Mouse (Mus musculus) kidney, postnatal 10 days (tissue): Measurements from ENCODE around the gene Ttll5.

ENCODE experiments used
- DNase-seq: peaks from one replicate; pipeline ENCODE4 v3.0.0; 2021; ENCODE audit warnings: mixed read lengths

Ttll5 gene

GRCm38 (mm10) chr12:86021583-86021982 is 197.1 kb downstream of the Ttll5 start:
- no peak for DNase-seq

DNA sequence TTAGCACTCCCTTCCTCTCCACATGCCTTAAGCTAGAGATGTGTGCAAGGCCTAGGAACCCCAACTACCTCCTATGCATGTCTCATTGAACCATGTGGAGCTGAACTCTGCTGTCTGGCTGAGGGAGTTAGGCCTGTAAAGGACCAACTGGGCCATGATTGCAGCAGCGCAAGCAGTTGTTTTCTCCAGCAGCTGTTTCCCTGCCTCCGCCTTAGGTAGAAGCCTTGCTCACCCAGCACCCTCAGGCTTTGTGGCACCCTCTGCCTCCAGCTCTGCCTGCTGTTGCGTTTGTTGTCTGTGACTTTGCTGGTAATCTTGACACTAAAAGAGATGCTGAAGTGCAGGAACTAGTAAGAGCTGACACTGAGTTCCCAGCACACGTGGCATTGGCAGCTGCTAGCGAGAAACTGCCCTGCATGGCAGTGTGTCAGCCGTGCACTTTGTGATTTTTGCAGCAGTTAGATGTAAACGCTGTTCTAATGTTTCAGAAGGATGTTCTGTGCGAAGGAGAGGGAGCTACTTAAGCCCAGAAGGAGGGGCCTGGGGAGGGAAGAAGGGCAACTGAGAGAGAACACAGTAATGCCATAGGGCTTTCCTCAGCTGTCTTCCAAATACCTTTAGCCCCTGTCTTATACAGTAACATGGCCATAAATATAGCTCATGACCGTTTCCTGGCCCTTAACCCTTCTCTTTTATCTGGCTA is 198.0 kb downstream of the Ttll5 start:
- no peak for DNase-seq

DNA sequence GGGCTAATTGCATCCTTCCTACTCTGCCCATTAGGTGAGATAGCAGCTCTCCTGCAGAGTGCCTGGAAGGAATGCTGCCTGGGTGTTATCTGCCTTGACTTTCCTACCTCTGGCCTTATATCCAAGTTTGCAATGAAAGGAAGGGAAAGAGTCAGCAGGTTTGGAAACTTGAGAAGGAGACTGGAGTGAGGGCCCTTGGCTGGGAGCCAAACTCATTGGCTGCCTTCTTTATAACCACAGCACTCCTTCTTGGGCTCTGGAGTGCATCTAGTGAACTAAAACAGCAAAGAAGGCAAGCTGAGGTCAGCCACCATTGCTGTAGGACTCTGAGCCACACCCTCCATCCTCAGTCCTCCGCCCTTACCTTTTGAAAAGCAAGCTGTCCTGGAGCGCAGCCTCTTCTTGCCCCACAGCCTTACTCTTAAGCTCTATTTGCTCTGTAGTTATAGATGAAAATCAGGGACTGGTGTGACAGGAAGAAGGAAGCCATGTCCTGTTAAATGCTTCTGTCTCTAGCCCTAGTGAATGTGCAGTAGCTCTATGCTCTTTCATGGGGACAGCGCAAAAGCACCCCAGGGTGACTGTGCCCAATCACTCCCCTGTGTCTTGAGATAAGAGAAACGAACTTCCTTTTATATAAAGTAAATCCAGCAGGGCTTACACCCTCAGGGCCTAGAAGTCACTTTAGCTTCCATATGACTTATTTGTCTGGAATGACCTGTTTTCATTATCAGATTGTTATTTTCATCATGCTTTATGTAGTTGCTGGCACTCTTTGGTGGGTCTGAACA is 198.8 kb downstream of the Ttll5 start:
- peak; percentile 61 for DNase-seq

DNA sequence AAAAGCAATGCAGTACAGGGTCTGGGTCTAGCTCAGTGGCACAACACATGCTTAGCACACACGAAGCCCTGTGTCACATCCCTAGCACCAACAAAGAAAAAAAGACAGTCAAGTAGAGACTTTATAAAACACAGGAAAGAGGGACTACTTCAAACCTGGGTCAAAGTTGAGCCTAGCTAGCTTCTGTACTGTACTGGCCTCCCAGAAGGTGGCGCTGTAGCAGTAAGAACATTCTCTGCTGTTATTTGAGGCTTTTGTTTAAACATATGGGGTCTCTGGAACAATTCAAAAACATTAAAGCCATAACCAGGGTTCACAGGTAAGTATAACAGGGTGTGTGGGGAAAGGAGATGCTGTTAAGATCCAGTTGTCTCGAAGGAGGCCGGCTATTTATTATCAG is 200.0 kb downstream of the Ttll5 start:
- peak; percentile 52 for DNase-seq

- no peak for DNase-seq
These were observed 201.0 kb downstream of the Ttll5 start for GRCm38 (mm10) chr12:86025480-86025879.

DNA sequence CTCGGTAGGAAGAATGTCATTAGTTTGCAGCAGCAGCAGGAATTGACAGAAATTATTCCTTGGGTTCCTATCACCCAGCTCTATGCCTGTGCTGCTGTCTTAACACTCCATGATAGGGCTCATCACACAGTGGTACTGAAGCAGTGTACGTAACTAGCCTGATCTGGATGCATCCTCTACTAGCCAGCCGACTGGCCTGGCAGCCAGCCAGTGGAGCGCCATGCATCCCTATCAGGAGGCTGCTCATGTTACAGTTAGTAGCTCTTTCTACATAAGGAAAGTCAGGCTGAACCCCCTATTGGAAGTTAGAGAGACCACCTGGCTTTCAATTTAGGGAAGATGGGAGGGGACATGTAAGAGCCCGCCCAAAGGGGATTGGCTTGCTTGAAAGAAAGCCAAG is 202.5 kb downstream of the Ttll5 start:
- DNase-seq: peak; percentile 39

DNA sequence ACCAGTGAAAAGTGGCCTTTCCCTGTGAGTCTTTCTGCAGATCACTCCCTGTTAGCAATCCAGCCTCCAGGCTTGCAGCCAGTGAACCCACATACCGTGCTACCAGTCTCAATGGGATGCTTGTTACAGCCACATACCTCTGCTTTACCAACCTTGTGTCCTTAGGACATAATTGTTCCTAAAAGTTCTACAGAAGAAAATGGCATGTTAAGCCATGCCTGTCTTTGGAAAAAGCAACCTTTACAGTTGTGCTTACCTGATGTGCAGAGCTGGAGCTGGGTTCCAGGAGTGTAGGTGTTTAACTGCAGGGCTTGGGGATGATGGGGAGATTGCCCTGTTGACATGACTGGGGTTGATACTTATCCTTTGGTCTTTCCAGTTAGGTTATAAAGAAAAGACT is 203.3 kb downstream of the Ttll5 start:
- no peak for DNase-seq

GRCm38 (mm10) chr12:86030932-86031331 is 206.5 kb downstream of the Ttll5 start:
- no peak for DNase-seq

GRCm38 (mm10) chr12:86035586-86035985 is 211.1 kb downstream of the Ttll5 start:
- no peak for DNase-seq

- DNase-seq: no peak
These were observed 212.1 kb downstream of the Ttll5 start for GRCm38 (mm10) chr12:86036368-86037166.

- no peak for DNase-seq
These were observed 212.9 kb downstream of the Ttll5 start for GRCm38 (mm10) chr12:86037235-86037921.

DNA sequence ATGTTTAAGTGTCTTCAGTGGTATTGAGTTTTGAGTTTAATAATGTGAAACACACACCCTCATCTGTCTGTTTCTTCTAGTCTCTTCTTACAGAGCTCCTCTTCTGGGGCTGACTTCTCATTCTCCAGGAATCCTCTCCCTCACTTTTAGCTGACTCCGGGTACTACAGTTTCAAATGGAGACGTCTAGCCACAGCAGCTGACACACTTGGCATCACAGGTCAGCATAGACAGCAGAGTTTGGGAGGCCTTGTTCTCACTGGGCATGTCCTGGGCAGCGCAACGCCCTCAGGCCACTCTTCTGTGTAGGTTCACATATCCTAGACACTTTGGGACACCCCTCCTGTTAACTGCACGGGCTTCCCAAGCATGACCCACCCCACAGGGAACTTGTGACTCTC is 214.6 kb downstream of the Ttll5 start:
- no peak for DNase-seq

DNA sequence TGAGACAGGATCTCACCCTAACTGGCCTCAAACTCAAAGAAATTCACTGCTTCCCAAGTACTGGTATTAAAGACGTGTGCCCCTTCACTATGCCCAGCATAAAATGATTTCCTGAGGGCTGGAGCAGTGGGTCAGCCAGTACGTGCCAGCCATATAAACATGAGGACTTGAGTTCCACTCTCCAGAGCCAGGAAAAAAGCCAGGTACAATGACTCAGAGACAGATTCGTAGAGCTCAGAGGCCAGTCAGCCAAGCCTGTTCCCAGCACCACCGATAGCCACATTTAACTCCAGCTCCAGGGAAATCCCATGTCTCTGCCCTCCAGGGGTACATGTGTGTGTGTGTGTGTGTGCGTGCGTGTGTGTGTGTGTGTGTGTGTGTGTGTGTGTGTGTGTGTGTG is 215.3 kb downstream of the Ttll5 start:
- no peak for DNase-seq

- DNase-seq: no peak
These were observed 221.7 kb downstream of the Ttll5 start for GRCm38 (mm10) chr12:86046141-86046540.

DNA sequence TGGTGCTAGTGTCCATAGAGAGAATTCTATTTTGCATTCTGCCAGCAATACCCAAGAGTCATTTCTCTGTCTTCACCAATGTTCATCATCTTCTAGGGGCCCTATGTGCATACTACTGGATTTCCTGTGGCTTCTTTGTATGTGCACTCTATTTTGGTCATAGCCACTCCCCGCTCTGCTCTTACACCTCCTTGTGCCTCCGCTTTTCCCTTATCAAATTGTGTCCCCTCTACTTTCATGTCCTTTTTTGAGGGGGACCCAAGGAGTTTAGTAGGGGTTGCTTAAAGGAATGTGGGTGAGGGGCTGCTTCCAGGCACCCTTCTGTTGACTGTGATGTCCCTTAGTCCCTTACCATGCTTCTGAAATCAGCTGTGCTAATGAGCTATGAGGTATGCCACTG is 222.3 kb downstream of the Ttll5 start:
- DNase-seq: no peak

DNA sequence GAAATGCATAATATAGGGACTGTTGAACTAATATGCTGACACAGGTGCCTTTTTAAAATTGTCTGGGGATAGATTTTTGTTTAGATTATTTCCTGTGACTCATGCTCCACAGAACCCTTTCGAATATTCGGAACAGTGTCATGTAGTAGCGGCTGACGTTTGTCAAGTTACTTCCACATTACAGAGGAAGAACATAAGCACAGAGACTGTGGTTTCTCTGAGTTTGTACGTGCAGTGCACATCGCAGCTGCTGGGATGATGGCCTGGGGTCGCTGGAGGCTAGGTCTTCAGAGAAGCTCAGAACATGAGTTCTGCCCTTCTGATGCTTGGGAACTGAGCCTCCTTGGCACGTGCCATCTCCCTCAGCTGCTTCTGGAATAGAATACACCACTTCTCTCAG is 222.9 kb downstream of the Ttll5 start:
- no peak for DNase-seq

- DNase-seq: no peak
These were observed 225.4 kb downstream of the Ttll5 start for GRCm38 (mm10) chr12:86049813-86050212.

GRCm38 (mm10) chr12:86051477-86051876 is 227.0 kb downstream of the Ttll5 start:
- no peak for DNase-seq

- DNase-seq: no peak
These were observed 230.8 kb downstream of the Ttll5 start for GRCm38 (mm10) chr12:86055306-86055705.

GRCm38 (mm10) chr12:86056976-86057375 is 232.5 kb downstream of the Ttll5 start:
- no peak for DNase-seq

DNA sequence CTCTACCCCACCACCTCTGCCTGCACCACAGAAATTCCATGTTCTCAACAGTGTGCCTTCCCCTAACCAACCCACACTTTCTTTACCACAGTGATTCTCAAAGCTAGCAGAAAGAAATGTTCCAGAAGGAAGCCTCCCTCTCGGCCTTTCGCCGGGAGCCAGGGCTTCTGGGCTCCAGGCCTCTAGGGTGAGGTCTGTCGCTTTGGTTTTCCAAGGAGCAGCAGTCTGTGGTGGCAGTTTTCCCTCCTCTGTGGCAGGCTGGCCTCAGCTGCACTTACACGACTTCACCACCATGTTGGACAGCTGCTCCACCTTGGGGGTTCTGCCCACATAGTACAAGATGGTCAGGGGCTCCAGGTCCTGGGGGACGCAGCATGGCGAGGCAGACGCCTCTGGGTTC is 233.1 kb downstream of the Ttll5 start:
- no peak for DNase-seq

- DNase-seq: no peak
These were observed 234.9 kb downstream of the Ttll5 start for GRCm38 (mm10) chr12:86059341-86059740.

- DNase-seq: no peak
These were observed 240.3 kb downstream of the Ttll5 start for GRCm38 (mm10) chr12:86064796-86065195.
